Mouse (Mus musculus) embryonic fibroblast, embryonic 13.5 days (primary cell): ENCODE results near the gene Ssh1. TPM values are rescaled to one million over a fixed set of nuclear protein-coding genes. Genes with fewer than 3 reads are reported as not detected.

ENCODE experiments used
- H3K27ac ChIP-seq: 2 replicates; pipeline ENCODE4 v1.5.1; 2012; ENCODE audit warnings: low read length, control low read depth, inconsistent platforms; ENCODE audit not compliant: insufficient read depth
- H3K4me1 ChIP-seq: 2 replicates; pipeline ENCODE4 v1.6.1; 2011; ENCODE audit warnings: low read length; ENCODE audit not compliant: control insufficient read depth, insufficient read depth
- H3K4me3 ChIP-seq: 2 replicates; pipeline ENCODE4 v1.5.1; 2011; ENCODE audit warnings: mild to moderate bottlenecking, control low read depth, low read length; ENCODE audit not compliant: insufficient read depth
- CTCF ChIP-seq: IDR thresholded peaks from 2 replicates; pipeline ENCODE4 v1.5.1; 2011; ENCODE audit warnings: mild to moderate bottlenecking, control low read depth, low read length, moderate library complexity, borderline replicate concordance; ENCODE audit not compliant: insufficient read depth
- POLR2A ChIP-seq: IDR thresholded peaks from 2 replicates; pipeline ENCODE4 v1.6.1; 2011; ENCODE audit warnings: low read depth, mild to moderate bottlenecking, control low read depth, low read length, moderate library complexity
- polyA plus RNA-seq: library from polyadenylated mRNA; stranded (reverse); fragments of >200 nt; gene quantifications from 2 replicates; pipeline ENCODE4 v1.2.4, GENCODE M21; 2011; ENCODE audit warnings: low read depth; ENCODE audit not compliant: missing spikeins, insufficient read length

The Ssh1 gene
- 21.0 and 22.9 TPM in 2 replicates for polyA plus RNA-seq

GRCm38 (mm10) chr5:113993487-113994465, at the start of gene Ssh1:
TSS of gene Ssh1 (minus strand) at chr5:113993894.
- peak within 1 kb of the TSS; percentile 97 for H3K27ac ChIP-seq
- TF ChIP-seq POLR2A (peak; percentile 74), CTCF (no peak)
- H3K4me3 ChIP-seq: peak within 1 kb of the TSS; percentile 69
- peaks cover 23% of the 10 kb centered on the region for H3K4me1 ChIP-seq

- Histone ChIP-seq H3K4me3 (no peak overlapping the region), H3K4me1 (no peaks in the 10 kb centered on the region), H3K27ac (no peak overlapping the region)
- TF ChIP-seq CTCF (no peak), POLR2A (no peak)
Measured at GRCm38 (mm10) chr5:114041327-114041930, 47.7 kb upstream of the Ssh1 start.

- Histone ChIP-seq H3K4me1 (no peaks in the 10 kb centered on the region), H3K4me3 (no peak overlapping the region), H3K27ac (no peak overlapping the region)
- TF ChIP-seq POLR2A (no peak), CTCF (no peak)
Measured at GRCm38 (mm10) chr5:114040911-114041310, 47.2 kb upstream of the Ssh1 start.

- TF ChIP-seq CTCF (no peak), POLR2A (no peak)
- H3K4me3 ChIP-seq: no peak overlapping the region
- no peaks in the 10 kb centered on the region for H3K4me1 ChIP-seq
- H3K27ac ChIP-seq: no peak overlapping the region
Measured at GRCm38 (mm10) chr5:114040508-114040907, 46.8 kb upstream of the Ssh1 start.

- H3K27ac ChIP-seq: no peak overlapping the region
Measured at GRCm38 (mm10) chr5:114035111-114035510, 41.4 kb upstream of the Ssh1 start.

GRCm38 (mm10) chr5:114034393-114034792, 40.7 kb upstream of the Ssh1 start:
- TF ChIP-seq CTCF: no peak
- no peak for TF ChIP-seq POLR2A
- H3K4me3 ChIP-seq: no peak overlapping the region
- H3K4me1 ChIP-seq: no peaks in the 10 kb centered on the region
- no peak overlapping the region for H3K27ac ChIP-seq

More at GRCm38 (mm10) chr5:114035111-114035510, 41.4 kb upstream of the Ssh1 start:
- Histone ChIP-seq H3K4me1 (no peaks in the 10 kb centered on the region), H3K4me3 (no peak overlapping the region)
- TF ChIP-seq POLR2A (no peak), CTCF (no peak)

GRCm38 (mm10) chr5:114032161-114032763, 38.6 kb upstream of the Ssh1 start:
- no peak for TF ChIP-seq POLR2A
- TF ChIP-seq CTCF: no peak
- Histone ChIP-seq H3K4me1 (no peaks in the 10 kb centered on the region), H3K4me3 (no peak overlapping the region), H3K27ac (no peak overlapping the region)

GRCm38 (mm10) chr5:114030652-114031051, 37.0 kb upstream of the Ssh1 start:
- H3K4me1 ChIP-seq: no peaks in the 10 kb centered on the region
- TF ChIP-seq POLR2A (no peak), CTCF (no peak)
- no peak overlapping the region for H3K4me3 ChIP-seq
- H3K27ac ChIP-seq: no peak overlapping the region

GRCm38 (mm10) chr5:114028111-114028510, 34.4 kb upstream of the Ssh1 start:
- Histone ChIP-seq H3K27ac (no peak overlapping the region), H3K4me3 (no peak overlapping the region), H3K4me1 (no peaks in the 10 kb centered on the region)
- TF ChIP-seq POLR2A (no peak), CTCF (no peak)

GRCm38 (mm10) chr5:114027217-114027944, 33.7 kb upstream of the Ssh1 start:
- no peak overlapping the region for H3K27ac ChIP-seq
- TF ChIP-seq POLR2A (no peak), CTCF (no peak)
- no peak overlapping the region for H3K4me3 ChIP-seq
- no peaks in the 10 kb centered on the region for H3K4me1 ChIP-seq
